Mouse (Mus musculus) heart, embryonic 10.5 days (tissue): Measurements from ENCODE around the gene Dll1. TPM values are rescaled to one million over a fixed set of nuclear protein-coding genes. Genes with fewer than 3 reads are reported as not detected.

Source experiments
- DNase-seq: peaks from one replicate; pipeline ENCODE4 v3.0.0-alpha.2; 2017; ENCODE audit warnings: low spot score
- H3K27ac ChIP-seq: fragments of 300-500 bp; sonication (generic); 2 replicates; pipeline ENCODE4 v1.5.1; 2016; ENCODE audit warnings: mild to moderate bottlenecking
- H3K27me3 ChIP-seq: fragments of 300-500 bp; sonication (generic); 2 replicates; pipeline ENCODE4 v1.6.1; 2016; ENCODE audit warnings: mild to moderate bottlenecking; ENCODE audit not compliant: poor library complexity, insufficient read depth, severe bottlenecking
- H3K36me3 ChIP-seq: fragments of 300-500 bp; sonication (generic); 2 replicates; pipeline ENCODE4 v1.6.1; 2016; ENCODE audit warnings: mild to moderate bottlenecking, moderate library complexity
- H3K4me1 ChIP-seq: fragments of 300-500 bp; sonication (generic); 2 replicates; pipeline ENCODE4 v1.6.1; 2016; ENCODE audit warnings: mild to moderate bottlenecking
- H3K4me3 ChIP-seq: fragments of 300-500 bp; sonication (generic); 2 replicates; pipeline ENCODE4 v1.5.1; 2016; ENCODE audit warnings: mild to moderate bottlenecking, moderate library complexity
- H3K9me3 ChIP-seq: fragments of 300-500 bp; sonication (generic); 2 replicates; pipeline ENCODE4 v1.6.1; 2016; ENCODE audit warnings: mild to moderate bottlenecking, moderate library complexity
- WGBS: fragments of 180-500 bp; shearing (Covaris S2); methylation state at CpG from one replicate; pipeline ENCODE4 v1.1.7; 2016; 5-methylcytosine and 5-hydroxymethylcytosine counted together
- polyA plus RNA-seq: library from polyadenylated mRNA; unstranded; fragments of >200 nt; fragmentation: Nextera tagmentation; extraction: Ambion mirVana; gene quantifications from 2 replicates; pipeline ENCODE4 v1.2.1, GENCODE M21; 2016

Dll1 gene
- polyA plus RNA-seq, 1 experiment from 2014 or later: 4.9 TPM

- Histone ChIP-seq H3K9me3 (no peaks in the 10 kb centered on the region), H3K27ac (no peak overlapping the region), H3K4me3 (no peak overlapping the region), H3K4me1 (0 out of 2 replicates have a peak, but pooled peaks cover 3% of the 10 kb centered on the region), H3K27me3 (no peaks in the 10 kb centered on the region), H3K36me3 (no peaks in the 10 kb centered on the region)
- peak; percentile 52 for DNase-seq
- WGBS: 65% methylated on average over 10 of the region's 10 CpGs
These were observed 23.6 kb downstream of the Dll1 start for GRCm38 (mm10) chr17:15352869-15353610.

GRCm38 (mm10) chr17:15350152-15350551 lies 26.5 kb downstream of the Dll1 start:
- WGBS: 77% methylated on average over 2 of the region's 2 CpGs
- Histone ChIP-seq H3K9me3 (no peaks in the 10 kb centered on the region), H3K27ac (no peak overlapping the region), H3K36me3 (no peaks in the 10 kb centered on the region), H3K4me1 (0 out of 2 replicates have a peak, but pooled peaks cover 3% of the 10 kb centered on the region), H3K4me3 (no peak overlapping the region), H3K27me3 (no peaks in the 10 kb centered on the region)
- no peak for DNase-seq

- peaks cover 6% of the 10 kb centered on the region for H3K4me1 ChIP-seq
- WGBS: 25% methylated on average over 14 of the region's 14 CpGs
- H3K27me3 ChIP-seq: no peaks in the 10 kb centered on the region
- peak overlapping the region; percentile 39 for H3K4me3 ChIP-seq
- H3K36me3 ChIP-seq: no peaks in the 10 kb centered on the region
- H3K9me3 ChIP-seq: no peaks in the 10 kb centered on the region
- no peak for DNase-seq
- 0 out of 2 replicates have a peak overlapping the region, but pooled peaks have one; percentile 24 for H3K27ac ChIP-seq
These were observed 33.4 kb downstream of the Dll1 start for GRCm38 (mm10) chr17:15343071-15343822.

- Histone ChIP-seq H3K36me3 (no peaks in the 10 kb centered on the region), H3K4me3 (no peak overlapping the region), H3K4me1 (peaks cover 1% of the 10 kb centered on the region), H3K27ac (no peak overlapping the region), H3K27me3 (no peaks in the 10 kb centered on the region), H3K9me3 (no peaks in the 10 kb centered on the region)
- WGBS: 68% methylated on average over 1 of the region's 1 CpGs
- no peak for DNase-seq
These were observed 38.8 kb downstream of the Dll1 start for GRCm38 (mm10) chr17:15337906-15338305.

GRCm38 (mm10) chr17:15329740-15330318 lies 46.8 kb downstream of the Dll1 start:
- no peak overlapping the region for H3K4me3 ChIP-seq
- no peaks in the 10 kb centered on the region for H3K9me3 ChIP-seq
- no peak overlapping the region for H3K27ac ChIP-seq
- WGBS: 76% methylated on average over 10 of the region's 10 CpGs
- no peaks in the 10 kb centered on the region for H3K36me3 ChIP-seq
- DNase-seq: no peak
- no peaks in the 10 kb centered on the region for H3K27me3 ChIP-seq
- H3K4me1 ChIP-seq: no peaks in the 10 kb centered on the region

GRCm38 (mm10) chr17:15327106-15327505 lies 49.6 kb downstream of the Dll1 start:
- DNase-seq: no peak
- no peaks in the 10 kb centered on the region for H3K36me3 ChIP-seq
- no peak overlapping the region for H3K4me3 ChIP-seq
- 79% methylated on average over 5 of the region's 5 CpGs for WGBS
- no peaks in the 10 kb centered on the region for H3K27me3 ChIP-seq
- no peaks in the 10 kb centered on the region for H3K9me3 ChIP-seq
- no peak overlapping the region for H3K27ac ChIP-seq
- no peaks in the 10 kb centered on the region for H3K4me1 ChIP-seq

- no peaks in the 10 kb centered on the region for H3K4me1 ChIP-seq
These were observed 50.5 kb downstream of the Dll1 start for GRCm38 (mm10) chr17:15325976-15326842.

GRCm38 (mm10) chr17:15323191-15323834 lies 53.4 kb downstream of the Dll1 start:
- 75% methylated on average over 9 of the region's 9 CpGs for WGBS
- H3K27me3 ChIP-seq: no peaks in the 10 kb centered on the region
- H3K36me3 ChIP-seq: no peaks in the 10 kb centered on the region
- DNase-seq: no peak
- H3K9me3 ChIP-seq: no peaks in the 10 kb centered on the region
- no peak overlapping the region for H3K4me3 ChIP-seq
- no peaks in the 10 kb centered on the region for H3K4me1 ChIP-seq
- H3K27ac ChIP-seq: no peak overlapping the region

More at GRCm38 (mm10) chr17:15325976-15326842, 50.5 kb downstream of the Dll1 start:
- DNase-seq: no peak
- WGBS: 72% methylated on average over 10 of the region's 10 CpGs
- H3K4me3 ChIP-seq: no peak overlapping the region
- H3K9me3 ChIP-seq: no peaks in the 10 kb centered on the region
- no peaks in the 10 kb centered on the region for H3K36me3 ChIP-seq
- H3K27me3 ChIP-seq: no peaks in the 10 kb centered on the region
- H3K27ac ChIP-seq: no peak overlapping the region

Other genes with a start within 250 kb of the Dll1 start
- 17.2 and 20.0 TPM in 2 replicates for gene Fam120b, start 19.3 kb upstream of the Dll1 start, polyA plus RNA-seq
- 257 and 267 TPM in 2 replicates for gene Psmb1, start 122.9 kb upstream of the Dll1 start, polyA plus RNA-seq
- gene Tbp, start 123.0 kb upstream of the Dll1 start, polyA plus RNA-seq: 34.4 and 45.1 TPM in 2 replicates
- gene Pdcd2, start 150.4 kb upstream of the Dll1 start, polyA plus RNA-seq: 29.5 and 46.6 TPM in 2 replicates
- 1.9 and 2.8 TPM in 2 replicates for gene Prdm9, start 187.5 kb upstream of the Dll1 start, polyA plus RNA-seq